Mouse (Mus musculus): ENCODE measurements at regions not wholly inside any gene's neighbourhood (a gene's known extent, or its start where the extent isn't known, plus 50 kb on each side); places are given as distances from the start of the nearest gene placed in this dataset.

DNA sequence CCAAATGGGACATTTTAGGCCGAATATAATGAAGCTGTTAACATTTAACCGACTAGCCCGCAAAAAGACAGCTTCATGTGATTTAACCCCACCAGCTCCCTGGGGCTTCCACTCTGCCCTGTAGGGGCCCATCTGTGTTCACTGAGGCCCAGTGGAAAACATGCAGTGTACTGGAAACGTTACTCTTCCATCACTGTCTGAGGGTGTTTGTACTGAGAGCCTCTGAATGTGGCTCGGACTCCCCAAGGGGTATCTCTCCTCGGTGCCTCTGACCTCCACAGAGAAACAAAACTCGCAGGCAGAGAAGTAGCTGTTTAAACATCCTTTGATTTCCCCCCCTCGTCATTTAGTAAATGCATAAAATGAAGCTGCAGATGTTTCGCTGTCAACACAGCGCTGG is 263.6 kb upstream of the Sall1 start:
- TF ChIP-seq POLR2A (IDR thresholded peaks at IDR 0.05; ENCODE audit: borderline replicate concordance, control insufficient read depth, low read depth, low read length) (no peak), CTCF (IDR thresholded peaks at IDR 0.05; ENCODE audit: control insufficient read depth, insufficient read depth, low read length) (no peak)

Data from bone marrow, adult 2 months (tissue).